18 mouse cellular contexts compared by ENCODE assay signal in the genomic region with DNA sequence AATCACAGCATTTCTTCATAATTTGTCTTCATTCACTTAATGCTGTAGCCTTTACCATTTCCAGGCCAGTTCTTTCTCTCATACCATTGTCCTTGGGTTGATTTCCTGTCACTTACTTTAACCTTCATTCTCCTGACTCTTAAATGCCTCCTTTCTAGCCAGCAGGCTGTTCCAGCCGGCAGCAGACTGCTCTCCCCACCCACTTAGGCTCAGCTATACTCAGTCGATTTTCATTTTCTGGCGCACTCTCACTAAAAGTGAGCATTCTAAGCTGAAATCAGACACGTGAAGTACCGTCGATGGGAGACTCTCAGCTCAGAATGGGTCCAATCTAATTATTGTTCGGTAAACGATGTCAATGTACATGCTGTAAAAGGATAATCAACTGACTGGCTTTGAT.
"Had no signal": no experiment of that assay in that cellular context is flagged by ENCODE, and none has a peak within 500 bp of the region (broad histone marks: within the 10 kb centered on the region; RNA-seq: fewer than 3 reads in every experiment).

No protein-coding gene starts in this region.

- H3K9me3 ChIP-seq: lung, embryonic 15.5 days; megakaryocyte, embryonic 14.5 days; midbrain, embryonic 13.5 days; midbrain, embryonic 15.5 days; neural tube, embryonic 12.5 days; stomach, embryonic 15.5 days had no signal

- ATAC-seq: liver, postnatal 0 days; lung, postnatal 0 days; midbrain, embryonic 13.5 days; midbrain, embryonic 15.5 days had no signal

- H3K27ac ChIP-seq: lung, embryonic 15.5 days; macrophage; midbrain, embryonic 13.5 days; midbrain, embryonic 15.5 days; neural tube, embryonic 12.5 days; stomach, embryonic 15.5 days; stomach, postnatal 0 days had no signal

- DNase-seq: liver, postnatal 0 days; lung, adult 2 months; lung, postnatal 14 days; lung, postnatal 36 days; right cerebral cortex, postnatal 14 days; thymus, adult 2 months; thymus, postnatal 25 days; thymus, postnatal 4 days had no signal

- H3K4me3 ChIP-seq: lung, embryonic 15.5 days; megakaryocyte, embryonic 14.5 days; midbrain, embryonic 13.5 days; midbrain, embryonic 15.5 days; neural tube, embryonic 12.5 days; stomach, embryonic 15.5 days had no signal

- H3K9ac ChIP-seq: liver, postnatal 0 days; lung, embryonic 15.5 days; midbrain, embryonic 13.5 days; midbrain, embryonic 15.5 days; neural tube, embryonic 12.5 days; stomach, embryonic 15.5 days had no signal

- H3K4me1 ChIP-seq: lung, embryonic 15.5 days; megakaryocyte, embryonic 14.5 days; midbrain, embryonic 13.5 days; midbrain, embryonic 15.5 days; neural tube, embryonic 12.5 days; stomach, embryonic 15.5 days had no signal

- H3K36me3 ChIP-seq: lung, embryonic 15.5 days; midbrain, embryonic 13.5 days; midbrain, embryonic 15.5 days; neural tube, embryonic 12.5 days; stomach, embryonic 15.5 days had no signal

- H3K27me3 ChIP-seq: lung, embryonic 15.5 days; megakaryocyte, embryonic 14.5 days; midbrain, embryonic 13.5 days; midbrain, embryonic 15.5 days; neural tube, embryonic 12.5 days; stomach, embryonic 15.5 days had no signal

- H3K4me2 ChIP-seq: lung, embryonic 15.5 days; midbrain, embryonic 11.5 days; midbrain, embryonic 13.5 days; midbrain, embryonic 15.5 days; neural tube, embryonic 12.5 days; stomach, embryonic 15.5 days had no signal
